Mouse (Mus musculus) bone marrow macrophage, adult 2 months (primary cell): ENCODE data around the gene Myl6. TPM values are rescaled to one million over a fixed set of nuclear protein-coding genes. Genes with fewer than 3 reads are reported as not detected.

ENCODE experiments used
- H3K27ac ChIP-seq: 2 replicates; pipeline ENCODE4 v1.5.1; 2012; ENCODE audit warnings: low read depth, low read length; ENCODE audit not compliant: insufficient read depth
- H3K4me1 ChIP-seq: 2 replicates; pipeline ENCODE4 v1.6.1; 2012; ENCODE audit warnings: low read length; ENCODE audit not compliant: control insufficient read depth, insufficient read depth
- H3K4me3 ChIP-seq: 2 replicates; pipeline ENCODE4 v1.5.1; 2012; ENCODE audit warnings: mild to moderate bottlenecking, low read length, moderate library complexity; ENCODE audit not compliant: insufficient read depth
- CTCF ChIP-seq: IDR thresholded peaks from 2 replicates; pipeline ENCODE4 v1.5.1; 2012; ENCODE audit warnings: low read depth, mild to moderate bottlenecking, low read length, moderate library complexity
- POLR2A ChIP-seq: IDR thresholded peaks from 2 replicates; pipeline ENCODE4 v1.6.1; 2012; ENCODE audit warnings: mild to moderate bottlenecking, low read depth, low read length, borderline replicate concordance
- polyA plus RNA-seq: library from polyadenylated mRNA; stranded (reverse); fragments of >200 nt; gene quantifications from 2 replicates; pipeline ENCODE4 v1.2.4, GENCODE M21; 2012; ENCODE audit not compliant: missing spikeins, insufficient read depth, insufficient read length

Gene Myl6
- polyA plus RNA-seq, 1 experiment = 1,186 TPM

DNA sequence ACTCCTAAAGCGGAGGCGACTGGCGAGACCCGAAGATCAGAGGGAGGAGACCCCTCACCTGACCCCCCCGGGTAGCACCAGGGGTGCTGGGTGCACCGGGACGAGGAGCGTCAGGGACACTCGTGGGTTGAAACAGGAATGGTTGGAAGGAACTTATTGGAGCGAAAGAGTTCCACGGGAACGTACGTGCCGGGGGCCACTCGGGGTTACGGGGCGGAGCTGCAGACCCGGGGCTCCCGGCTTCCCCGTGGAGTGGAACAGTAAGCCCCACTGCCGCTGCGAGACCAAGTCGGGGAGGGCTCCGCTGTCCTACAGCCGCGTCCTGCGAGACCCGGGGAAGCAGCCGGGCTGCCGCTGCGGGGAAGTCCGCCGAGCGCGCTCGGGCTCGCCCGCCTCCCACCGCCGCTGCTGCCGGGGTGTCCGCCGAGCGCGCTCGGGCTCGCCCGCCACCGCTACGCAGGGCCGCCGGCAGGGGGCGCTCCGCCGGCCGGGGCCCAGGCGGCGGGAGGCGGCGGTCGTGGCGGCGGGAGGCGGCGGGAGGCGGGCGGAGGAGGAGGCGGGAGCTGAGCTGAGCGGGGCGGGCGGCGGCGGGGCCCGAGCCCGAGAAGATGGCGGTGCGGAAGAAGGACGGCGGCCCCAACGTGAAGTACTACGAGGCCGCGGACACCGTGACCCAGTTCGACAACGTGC lies 35.1 kb downstream of the Myl6 start, which contains the start of gene Smarcc2:
Smarcc2 (plus strand) TSS at position 530 of the 690 bp plus-strand sequence.
- H3K4me3 ChIP-seq = peak within 1 kb of the TSS; percentile 81
- H3K27ac ChIP-seq = peak within 1 kb of the TSS; percentile 80
- peaks cover 10% of the 10 kb centered on the region for H3K4me1 ChIP-seq
- TF ChIP-seq POLR2A (no peak), CTCF (no peak)

DNA sequence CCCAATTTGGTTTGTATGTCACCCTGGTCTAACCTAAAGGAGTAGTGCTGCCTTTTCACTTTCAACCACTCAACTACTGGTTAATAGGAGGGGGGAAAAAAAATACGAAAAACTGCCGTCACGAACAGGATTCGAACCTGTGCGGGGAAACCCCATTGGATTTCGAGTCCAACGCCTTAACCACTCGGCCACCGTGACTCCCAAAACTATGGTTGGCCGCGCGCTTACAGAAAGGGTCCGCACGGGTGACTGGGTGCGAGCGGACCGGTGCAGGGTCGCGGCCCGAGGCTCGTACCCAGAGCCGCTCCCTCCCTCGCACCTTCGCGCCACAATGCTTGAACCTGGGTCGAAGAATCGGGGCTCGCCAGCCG lies 35.6 kb downstream of the Myl6 start:
- H3K27ac ChIP-seq = peak overlapping the region; percentile 74
- peak overlapping the region; percentile 81 for H3K4me3 ChIP-seq
- H3K4me1 ChIP-seq = peaks cover 10% of the 10 kb centered on the region
- TF ChIP-seq POLR2A (no peak), CTCF (no peak)

DNA sequence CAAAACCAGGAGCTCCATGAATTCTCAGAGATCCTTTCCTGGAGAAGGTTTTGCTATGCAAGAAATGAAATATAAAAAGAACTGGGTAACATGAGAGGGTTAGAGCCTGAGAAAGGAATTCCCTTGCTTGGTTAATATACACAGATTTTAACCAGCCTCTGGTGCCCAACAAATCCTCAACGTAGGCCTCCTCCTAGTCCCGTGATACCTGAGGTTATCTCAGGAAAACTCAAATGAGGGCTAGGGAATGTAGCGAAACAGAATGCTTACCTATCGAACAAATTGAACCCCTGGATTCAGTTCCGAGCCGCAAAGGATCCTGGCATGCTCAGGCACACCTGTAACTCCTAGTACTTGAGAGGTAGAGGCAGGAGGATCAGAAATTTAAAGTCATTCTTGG lies 36.3 kb downstream of the Myl6 start:
- Histone ChIP-seq H3K4me3 (no peak overlapping the region), H3K4me1 (peaks cover 10% of the 10 kb centered on the region), H3K27ac (no peak overlapping the region)
- TF ChIP-seq POLR2A = no peak

DNA sequence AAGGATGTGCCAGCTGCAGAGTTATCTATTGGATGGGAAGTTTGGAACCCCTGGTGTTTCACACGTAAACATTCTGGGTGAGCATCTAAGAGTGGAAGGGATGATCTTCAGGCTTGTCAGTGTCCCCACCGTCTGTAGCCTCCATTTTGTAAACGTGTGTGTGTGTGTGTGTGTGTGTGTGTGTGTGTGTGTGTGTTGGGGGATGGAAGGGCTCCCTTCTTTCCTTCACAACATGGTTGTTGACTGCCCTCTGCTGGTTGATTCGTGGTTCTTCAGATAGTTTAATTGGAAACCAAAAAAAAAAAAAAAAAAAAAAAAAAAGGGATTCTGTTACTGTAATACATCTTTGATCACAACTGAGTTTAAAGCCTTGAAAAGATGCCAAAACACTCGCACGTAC lies 38.7 kb downstream of the Myl6 start:
- TF ChIP-seq CTCF = 0 out of 2 replicates have a peak, but pooled peaks have one; percentile 17
- no peak for TF ChIP-seq POLR2A
- H3K4me3 ChIP-seq = no peak overlapping the region

DNA sequence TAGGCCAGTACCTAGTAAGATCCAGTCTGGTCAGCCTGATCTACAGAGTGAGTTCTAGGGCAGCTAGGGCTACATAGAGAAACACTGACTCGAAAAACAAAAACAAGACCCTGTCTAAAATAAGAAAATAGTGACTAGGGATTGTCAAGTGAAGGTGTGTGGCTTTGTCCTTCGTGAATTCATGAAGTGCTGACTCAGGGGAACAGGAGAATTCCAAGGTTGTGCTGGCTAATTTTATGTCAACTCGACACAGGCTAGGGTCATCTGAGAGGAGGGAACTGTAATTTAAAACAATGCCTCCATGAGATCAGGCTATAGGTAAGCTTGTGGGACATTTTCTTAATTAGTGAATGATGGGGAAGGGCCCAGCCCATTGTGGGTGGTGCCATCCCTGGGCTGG lies 39.5 kb downstream of the Myl6 start:
- Histone ChIP-seq H3K4me3 (no peak overlapping the region), H3K4me1 (peaks cover 3% of the 10 kb centered on the region), H3K27ac (no peak overlapping the region)
- no peak for TF ChIP-seq CTCF
- no peak for TF ChIP-seq POLR2A

More for the DNA sequence above, 38.7 kb downstream of the Myl6 start:
- Histone ChIP-seq H3K27ac (no peak overlapping the region), H3K4me1 (peaks cover 6% of the 10 kb centered on the region)

DNA sequence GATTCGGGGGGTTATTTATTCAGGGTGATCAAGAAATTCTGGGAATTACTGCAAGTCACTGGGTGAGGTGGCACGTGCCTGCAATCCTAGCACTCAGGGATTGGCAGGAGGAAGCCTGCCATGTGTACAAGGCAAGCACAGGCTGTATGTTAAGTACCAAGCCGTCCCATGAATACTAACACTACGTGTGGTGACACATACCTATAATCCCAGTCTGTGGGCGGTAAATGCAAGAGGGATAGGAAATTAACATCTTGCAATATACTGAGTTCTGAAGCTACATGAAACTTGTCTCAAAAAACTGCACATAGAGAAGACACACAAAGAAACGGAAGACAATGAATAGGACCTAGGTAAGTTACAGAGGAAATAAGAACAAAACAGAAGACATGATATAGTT lies 42.9 kb downstream of the Myl6 start:
- TF ChIP-seq POLR2A = no peak
- no peak for TF ChIP-seq CTCF

DNA sequence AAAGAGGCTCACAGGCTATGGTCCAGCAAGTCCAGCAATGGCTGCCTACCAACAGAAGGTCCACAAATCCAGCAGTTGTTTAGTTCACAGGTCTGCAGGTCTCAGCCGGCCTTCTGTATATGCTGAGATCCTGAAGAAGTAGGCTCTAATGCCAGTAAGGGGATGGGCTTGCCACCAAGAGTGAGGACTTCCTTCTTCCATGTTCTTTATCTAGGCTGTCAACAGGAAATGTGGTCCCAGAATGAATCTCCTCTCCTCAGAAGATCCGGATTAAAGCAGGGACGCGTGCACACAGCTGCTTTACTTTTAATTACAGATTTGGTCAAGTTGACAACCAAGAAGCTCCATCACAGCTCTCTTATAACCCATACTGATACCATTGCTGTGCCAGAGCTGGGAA lies 48.5 kb downstream of the Myl6 start:
- H3K27ac ChIP-seq = peak overlapping the region; percentile 19
- H3K4me1 ChIP-seq = peaks cover 23% of the 10 kb centered on the region
- no peak overlapping the region for H3K4me3 ChIP-seq
- TF ChIP-seq POLR2A (no peak), CTCF (no peak)

More for the DNA sequence above, 42.9 kb downstream of the Myl6 start:
- Histone ChIP-seq H3K4me3 (no peak overlapping the region), H3K27ac (no peak overlapping the region), H3K4me1 (peaks cover 20% of the 10 kb centered on the region)

DNA sequence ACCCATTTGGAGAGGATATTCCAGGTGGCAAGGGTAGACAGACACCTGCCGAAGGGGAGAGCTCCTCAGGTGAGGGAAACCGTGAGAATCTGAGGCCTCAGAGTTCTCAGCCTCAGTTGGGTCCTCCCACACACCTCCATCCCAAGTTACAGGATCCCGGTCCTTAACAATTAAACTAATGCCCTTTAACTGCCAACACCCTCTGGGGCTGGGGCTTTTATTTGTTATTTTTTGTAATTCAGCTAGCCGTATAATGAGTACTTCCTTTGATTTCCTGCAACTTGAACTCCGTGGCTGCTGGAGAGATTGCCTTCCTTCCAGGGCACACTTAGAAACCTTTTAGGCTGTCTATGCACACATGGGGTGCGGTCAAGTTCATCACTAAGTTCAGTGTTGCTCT lies 49.6 kb downstream of the Myl6 start:
- Histone ChIP-seq H3K4me1 (peaks cover 25% of the 10 kb centered on the region), H3K27ac (no peak overlapping the region)
- TF ChIP-seq CTCF (no peak), POLR2A (no peak)

DNA sequence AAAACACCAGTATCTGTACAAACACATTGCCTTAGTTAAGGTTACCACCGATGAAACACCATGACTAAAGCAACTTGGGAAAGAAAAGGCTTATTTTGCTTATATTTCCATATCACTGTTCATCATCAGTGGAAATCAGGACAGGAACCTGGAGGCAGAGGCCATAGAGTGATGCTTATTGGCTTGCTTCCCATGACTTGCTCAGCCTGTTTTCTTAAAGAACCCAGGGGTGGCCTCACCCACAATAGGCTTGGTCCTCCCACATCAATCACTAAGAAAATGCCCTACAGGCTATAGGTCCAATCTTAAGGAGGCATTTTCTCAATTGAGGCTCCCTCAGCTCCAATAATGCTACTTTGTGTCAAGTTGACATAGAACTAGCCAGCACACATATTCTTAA lies 51.2 kb downstream of the Myl6 start:
- TF ChIP-seq CTCF (no peak), POLR2A (no peak)
- H3K4me3 ChIP-seq = no peak overlapping the region
- H3K27ac ChIP-seq = no peak overlapping the region
- peaks cover 19% of the 10 kb centered on the region for H3K4me1 ChIP-seq

More for the DNA sequence above, 49.6 kb downstream of the Myl6 start:
- no peak overlapping the region for H3K4me3 ChIP-seq

DNA sequence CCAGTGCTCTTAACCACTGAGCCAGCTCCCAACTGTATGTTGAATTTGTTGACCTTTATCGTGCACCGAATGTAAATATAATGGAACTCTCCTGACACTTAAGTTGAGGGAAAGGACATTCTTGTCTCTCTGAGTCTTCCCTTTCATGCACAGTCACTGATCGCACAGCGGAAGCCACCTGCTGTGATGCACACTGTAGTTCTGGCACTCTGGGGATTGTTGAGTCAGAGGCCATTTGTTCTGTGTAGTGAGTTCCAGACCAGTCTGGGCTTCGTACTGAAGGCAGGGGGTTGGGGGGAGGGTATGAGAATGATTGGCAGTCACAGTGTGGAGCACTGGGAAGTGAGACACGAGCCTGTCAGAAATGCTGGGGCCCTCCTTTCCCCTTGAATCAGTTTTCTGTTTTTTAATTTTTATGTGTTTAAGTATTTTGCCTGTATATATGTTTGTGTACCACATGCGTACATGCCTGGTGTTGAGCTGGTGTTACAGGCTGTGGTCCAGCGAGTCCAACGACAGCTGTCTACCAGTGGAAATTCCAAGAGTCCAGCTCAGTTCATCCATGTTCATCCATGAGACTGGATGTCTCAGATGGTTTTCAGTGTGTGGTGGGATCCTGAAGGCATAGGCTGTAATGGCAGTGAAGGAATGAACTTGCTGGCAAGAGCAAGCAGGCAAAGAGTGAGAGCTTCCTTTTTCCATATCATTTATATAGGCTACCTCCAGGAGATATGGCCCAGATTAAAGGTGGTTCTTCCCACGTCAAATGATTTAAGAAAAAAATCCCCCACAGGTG lies 52.4 kb downstream of the Myl6 start:
- TF ChIP-seq CTCF (no peak), POLR2A (no peak)
- Histone ChIP-seq H3K4me1 (peaks cover 17% of the 10 kb centered on the region), H3K4me3 (no peak overlapping the region), H3K27ac (no peak overlapping the region)

Other genes with a start within 250 kb of the Myl6 start
- gene Apon, start 240.0 kb downstream of the Myl6 start, polyA plus RNA-seq = not detected in 2 replicates
- not detected in 2 replicates for gene Apof, start 225.5 kb downstream of the Myl6 start, polyA plus RNA-seq
- 89.6 and 94.6 TPM in 2 replicates for gene Stat2, start 223.6 kb downstream of the Myl6 start, polyA plus RNA-seq
- not detected in 2 replicates for gene Il23a, start 195.4 kb downstream of the Myl6 start, polyA plus RNA-seq
- gene Pan2, start 190.8 kb downstream of the Myl6 start, polyA plus RNA-seq = 14.3 and 15.2 TPM in 2 replicates
- gene Cnpy2, start 171.7 kb downstream of the Myl6 start, polyA plus RNA-seq = 78.6 and 82.6 TPM in 2 replicates
- 98.1 and 109 TPM in 2 replicates for gene Cs, start 156.4 kb downstream of the Myl6 start, polyA plus RNA-seq
- gene Coq10a, start 125.1 kb downstream of the Myl6 start, polyA plus RNA-seq = 40.6 and 46.1 TPM in 2 replicates
- 33.1 and 34.8 TPM in 2 replicates for gene Ankrd52, start 117.0 kb downstream of the Myl6 start, polyA plus RNA-seq
- gene Slc39a5, start 92.9 kb downstream of the Myl6 start, polyA plus RNA-seq = not detected in 2 replicates
- 47.2 and 62.7 TPM in 2 replicates for gene Nabp2, start 82.7 kb downstream of the Myl6 start, polyA plus RNA-seq
- gene Rnf41, start 82.5 kb downstream of the Myl6 start, polyA plus RNA-seq = 42.6 and 47.6 TPM in 2 replicates
- 101 and 105 TPM in 2 replicates for gene Smarcc2, start 34.9 kb downstream of the Myl6 start, polyA plus RNA-seq
- gene Myl6b, start 4.5 kb upstream of the Myl6 start, polyA plus RNA-seq = 2.5 and 3.9 TPM in 2 replicates
- gene Esyt1, start 31.7 kb upstream of the Myl6 start, polyA plus RNA-seq = 179 and 197 TPM in 2 replicates
- 9.6 and 15.4 TPM in 2 replicates for gene Zc3h10, start 53.6 kb upstream of the Myl6 start, polyA plus RNA-seq
- 2,460 and 2,819 TPM in 2 replicates for gene Rpl41, start 55.2 kb upstream of the Myl6 start, polyA plus RNA-seq
- gene Pa2g4, start 71.8 kb upstream of the Myl6 start, polyA plus RNA-seq = 70.1 and 76.0 TPM in 2 replicates
- gene Erbb3, start 95.5 kb upstream of the Myl6 start, polyA plus RNA-seq = 2.2 and 2.6 TPM in 2 replicates
- 886 and 996 TPM in 2 replicates for gene Rps26, start 132.6 kb upstream of the Myl6 start, polyA plus RNA-seq
- not detected in 2 replicates for gene Ikzf4, start 151.8 kb upstream of the Myl6 start, polyA plus RNA-seq
- gene Suox, start 179.9 kb upstream of the Myl6 start, polyA plus RNA-seq = 6.3 and 7.2 TPM in 2 replicates
- 123 and 131 TPM in 2 replicates for gene Rab5b, start 202.1 kb upstream of the Myl6 start, polyA plus RNA-seq
- 0.37 and 0.67 TPM in 2 replicates for gene Pmel, start 210.1 kb upstream of the Myl6 start, polyA plus RNA-seq
- 47.0 and 53.0 TPM in 2 replicates for gene Cdk2, start 210.9 kb upstream of the Myl6 start, polyA plus RNA-seq